Mouse (Mus musculus): ENCODE results near the gene Plxnd1. TPM values are rescaled to one million over a fixed set of nuclear protein-coding genes. Genes with fewer than 3 reads are reported as not detected.

The Plxnd1 gene
- total and polyA plus RNA-seq, 3 experiments = 58.8 to 90.6 (median 79.9) TPM

- no peak overlapping the region for H3K9ac ChIP-seq (ENCODE audit: low read depth, low read length)
- intact Hi-C loops (cut with DNase I) = no loop called here
- 69% methylated on average over 10 of the region's 10 CpGs for WGBS
- no peak overlapping the region for H3K27ac ChIP-seq
- no peak for TF ChIP-seq EP300 (IDR thresholded peaks at IDR 0.05; ENCODE audit: insufficient read depth, low read depth, low read length)
- TF ChIP-seq POLR2A (IDR thresholded peaks at IDR 0.05; ENCODE audit: insufficient read depth, low read depth, low read length) = no peak
- no peak for TF ChIP-seq CTCF (IDR thresholded peaks at IDR 0.05)
- H3K36me3 ChIP-seq (ENCODE audit: control insufficient read depth, insufficient read depth, low read length) = no peaks in the 10 kb centered on the region
- H3K27me3 ChIP-seq (ENCODE audit: control insufficient read depth, insufficient read depth, low read length) = no peaks in the 10 kb centered on the region
- H3K4me1 ChIP-seq (ENCODE audit: control insufficient read depth, insufficient read depth, low read length) = peaks cover 4% of the 10 kb centered on the region; the same call in 1 of the 2 replicates
- no peaks in the 10 kb centered on the region for H3K79me2 ChIP-seq (replicated peaks; ENCODE audit: control insufficient read depth, insufficient read depth, low read length)
- no peak overlapping the region for H3K4me3 ChIP-seq
- DNase-seq = no peak
These were observed 67.2 kb downstream of the Plxnd1 start for GRCm38 (mm10) chr6:115927292-115928242.

GRCm38 (mm10) chr6:115926416-115926815 is 68.4 kb downstream of the Plxnd1 start:
- H3K4me1 ChIP-seq (ENCODE audit: control insufficient read depth, insufficient read depth, low read length) = peaks cover 4% of the 10 kb centered on the region; the same call in 1 of the 2 replicates
- H3K36me3 ChIP-seq (ENCODE audit: control insufficient read depth, insufficient read depth, low read length) = no peaks in the 10 kb centered on the region
- no peaks in the 10 kb centered on the region for H3K27me3 ChIP-seq (ENCODE audit: control insufficient read depth, insufficient read depth, low read length)
- WGBS = 90% methylated on average over 10 of the region's 10 CpGs
- H3K4me3 ChIP-seq = no peak overlapping the region
- TF ChIP-seq CTCF (IDR thresholded peaks at IDR 0.05) = no peak
- TF ChIP-seq EP300 (IDR thresholded peaks at IDR 0.05; ENCODE audit: insufficient read depth, low read depth, low read length) = no peak
- TF ChIP-seq POLR2A (IDR thresholded peaks at IDR 0.05; ENCODE audit: insufficient read depth, low read depth, low read length) = no peak
- intact Hi-C loops (cut with DNase I) = no loop called here
- H3K79me2 ChIP-seq (replicated peaks; ENCODE audit: control insufficient read depth, insufficient read depth, low read length) = no peaks in the 10 kb centered on the region
- no peak for DNase-seq
- no peak overlapping the region for H3K27ac ChIP-seq
- no peak overlapping the region for H3K9ac ChIP-seq (ENCODE audit: low read depth, low read length)

GRCm38 (mm10) chr6:115924829-115925228 is 70.0 kb downstream of the Plxnd1 start:
- intact Hi-C loops (cut with DNase I) = no loop called here
- WGBS = 47% methylated on average over 6 of the region's 6 CpGs
- no peak for DNase-seq
- H3K36me3 ChIP-seq (ENCODE audit: control insufficient read depth, insufficient read depth, low read length) = no peaks in the 10 kb centered on the region
- H3K9ac ChIP-seq (ENCODE audit: low read depth, low read length) = no peak overlapping the region
- no peak overlapping the region for H3K27ac ChIP-seq
- peaks cover 7% of the 10 kb centered on the region for H3K4me1 ChIP-seq (ENCODE audit: control insufficient read depth, insufficient read depth, low read length)
- TF ChIP-seq POLR2A (IDR thresholded peaks at IDR 0.05; ENCODE audit: insufficient read depth, low read depth, low read length) (no peak), CTCF (IDR thresholded peaks at IDR 0.05) (no peak), EP300 (IDR thresholded peaks at IDR 0.05; ENCODE audit: insufficient read depth, low read depth, low read length) (no peak)
- H3K27me3 ChIP-seq (ENCODE audit: control insufficient read depth, insufficient read depth, low read length) = no peaks in the 10 kb centered on the region
- no peaks in the 10 kb centered on the region for H3K79me2 ChIP-seq (replicated peaks; ENCODE audit: control insufficient read depth, insufficient read depth, low read length)
- H3K4me3 ChIP-seq = no peak overlapping the region

GRCm38 (mm10) chr6:115919876-115920275 is 74.9 kb downstream of the Plxnd1 start:
- H3K4me3 ChIP-seq = no peak overlapping the region
- H3K4me1 ChIP-seq (ENCODE audit: control insufficient read depth, insufficient read depth, low read length) = peaks cover 17% of the 10 kb centered on the region
- 65% methylated on average over 5 of the region's 5 CpGs for WGBS
- H3K9ac ChIP-seq (ENCODE audit: low read depth, low read length) = no peak overlapping the region
- no peak for DNase-seq
- no peak for TF ChIP-seq POLR2A (IDR thresholded peaks at IDR 0.05; ENCODE audit: insufficient read depth, low read depth, low read length)
- no peak for TF ChIP-seq CTCF (IDR thresholded peaks at IDR 0.05)
- TF ChIP-seq EP300 (IDR thresholded peaks at IDR 0.05; ENCODE audit: insufficient read depth, low read depth, low read length) = no peak
- intact Hi-C loops (cut with DNase I) = no loop called here
- no peak overlapping the region; the same call in 1 of the 2 replicates for H3K27ac ChIP-seq
- H3K27me3 ChIP-seq (ENCODE audit: control insufficient read depth, insufficient read depth, low read length) = no peaks in the 10 kb centered on the region
- H3K36me3 ChIP-seq (ENCODE audit: control insufficient read depth, insufficient read depth, low read length) = no peaks in the 10 kb centered on the region
- no peaks in the 10 kb centered on the region for H3K79me2 ChIP-seq (replicated peaks; ENCODE audit: control insufficient read depth, insufficient read depth, low read length)

GRCm38 (mm10) chr6:115918615-115919014 is 76.2 kb downstream of the Plxnd1 start:
- Histone ChIP-seq H3K4me3 (no peak overlapping the region), H3K79me2 (replicated peaks; ENCODE audit: control insufficient read depth, insufficient read depth, low read length) (no peaks in the 10 kb centered on the region), H3K27ac (no peak overlapping the region; the same call in 1 of the 2 replicates), H3K9ac (ENCODE audit: low read depth, low read length) (no peak overlapping the region), H3K27me3 (ENCODE audit: control insufficient read depth, insufficient read depth, low read length) (no peaks in the 10 kb centered on the region), H3K4me1 (ENCODE audit: control insufficient read depth, insufficient read depth, low read length) (peaks cover 21% of the 10 kb centered on the region), H3K36me3 (ENCODE audit: control insufficient read depth, insufficient read depth, low read length) (no peaks in the 10 kb centered on the region)
- DNase-seq = no peak
- intact Hi-C loops (cut with DNase I) = no loop called here
- WGBS = 95% methylated on average over 1 of the region's 1 CpGs
- TF ChIP-seq POLR2A (IDR thresholded peaks at IDR 0.05; ENCODE audit: insufficient read depth, low read depth, low read length) = no peak
- TF ChIP-seq CTCF (IDR thresholded peaks at IDR 0.05) = no peak
- no peak for TF ChIP-seq EP300 (IDR thresholded peaks at IDR 0.05; ENCODE audit: insufficient read depth, low read depth, low read length)

- no peak overlapping the region; the same call in 1 of the 2 replicates for H3K27ac ChIP-seq
- no peak overlapping the region for H3K9ac ChIP-seq (ENCODE audit: low read depth, low read length)
- 39% methylated on average over 5 of the region's 5 CpGs for WGBS
- no peaks in the 10 kb centered on the region for H3K27me3 ChIP-seq (ENCODE audit: control insufficient read depth, insufficient read depth, low read length)
- DNase-seq = no peak
- H3K79me2 ChIP-seq (replicated peaks; ENCODE audit: control insufficient read depth, insufficient read depth, low read length) = no peaks in the 10 kb centered on the region
- no peak overlapping the region for H3K4me3 ChIP-seq
- H3K4me1 ChIP-seq (ENCODE audit: control insufficient read depth, insufficient read depth, low read length) = peaks cover 29% of the 10 kb centered on the region
- intact Hi-C loops (cut with DNase I) = no loop called here
- no peaks in the 10 kb centered on the region for H3K36me3 ChIP-seq (ENCODE audit: control insufficient read depth, insufficient read depth, low read length)
- TF ChIP-seq POLR2A (IDR thresholded peaks at IDR 0.05; ENCODE audit: insufficient read depth, low read depth, low read length) = no peak
- no peak for TF ChIP-seq EP300 (IDR thresholded peaks at IDR 0.05; ENCODE audit: insufficient read depth, low read depth, low read length)
- TF ChIP-seq CTCF (IDR thresholded peaks at IDR 0.05) = no peak
These were observed 78.2 kb downstream of the Plxnd1 start for GRCm38 (mm10) chr6:115916611-115917010.

Data from heart, adult 2 months (tissue).